Comparison of ENCODE assay signal across 8 mouse cellular contexts in genomic region chr1:51445854-51446460, GRCm38 (mm10). TPM values are rescaled to one million over a fixed set of nuclear protein-coding genes. Genes with fewer than 3 reads are reported as not detected.
DNase-seq lines count a peak whose midpoint lies in the region; ATAC-seq and TF ChIP-seq lines count a peak whose summit lies in the region.

No protein-coding gene starts in this region.

- ATAC-seq in frontal cortex, adult (ENCODE audit: low TSS enrichment), result peak; percentile 99
- no peak for ATAC-seq in kidney, postnatal 0 days (replicated peaks; ENCODE audit: low FRiP score, low read depth)
- ATAC-seq in midbrain, embryonic 16.5 days, result peak; percentile 60; the same call in 1 of the 2 replicates

- no peak overlapping the region for H3K9ac ChIP-seq in kidney, postnatal 0 days (ENCODE audit: low read depth, low read length)
- no peak overlapping the region for H3K9ac ChIP-seq in midbrain, embryonic 16.5 days (ENCODE audit: low read depth, low read length)

- DNase-seq in frontal cortex, postnatal 25 days (ENCODE audit: low spot score in 2 of 2), result no peak
- peak; percentile 74 to 79 for DNase-seq in cerebellum, postnatal 14 days
- DNase-seq in kidney, postnatal 0 days (ENCODE audit: low spot score), result peak; percentile 54
- no peak for DNase-seq in thymus, adult 2 months
- DNase-seq in lung, postnatal 14 days, result no peak
- DNase-seq in urinary bladder, postnatal 10 days (ENCODE audit: low spot score), result no peak

- no peak for TF ChIP-seq POLR2A in thymus, adult 2 months (IDR thresholded peaks at IDR 0.05; ENCODE audit: control insufficient read depth, extremely low read depth, insufficient read depth, low read length, poor library complexity)

- H3K4me3 ChIP-seq in kidney, postnatal 0 days (replicated peaks; ENCODE audit: low read depth, low read length), result no peak overlapping the region
- H3K4me3 ChIP-seq in midbrain, embryonic 16.5 days (ENCODE audit: low read depth, low read length), result no peak overlapping the region
- H3K4me3 ChIP-seq in thymus, adult 2 months (ENCODE audit: control insufficient read depth, insufficient read depth, low read length), result no peak overlapping the region

- no peaks in the 10 kb centered on the region for H3K27me3 ChIP-seq in kidney, postnatal 0 days (ENCODE audit: insufficient read depth, low read length)
- H3K27me3 ChIP-seq in midbrain, embryonic 16.5 days (ENCODE audit: control insufficient read depth, insufficient read depth, low read depth, low read length), result no peaks in the 10 kb centered on the region
- no peaks in the 10 kb centered on the region for H3K27me3 ChIP-seq in thymus, adult 2 months (ENCODE audit: control insufficient read depth, insufficient read depth, low read length)

- no peaks in the 10 kb centered on the region for H3K36me3 ChIP-seq in kidney, postnatal 0 days (ENCODE audit: insufficient read depth, low read length)
- no peaks in the 10 kb centered on the region for H3K36me3 ChIP-seq in midbrain, embryonic 16.5 days (ENCODE audit: control insufficient read depth, insufficient read depth, low read length)
- H3K36me3 ChIP-seq in thymus, adult 2 months (ENCODE audit: control insufficient read depth, insufficient read depth, low read length), result no peaks in the 10 kb centered on the region

- no peak overlapping the region for H3K4me2 ChIP-seq in kidney, postnatal 0 days (ENCODE audit: low read length)
- H3K4me2 ChIP-seq in midbrain, embryonic 16.5 days (ENCODE audit: low read length), result peak overlapping the region; percentile 30

- no peak for TF ChIP-seq CTCF in kidney, postnatal 0 days (IDR thresholded peaks at IDR 0.05; ENCODE audit: low read depth)
- TF ChIP-seq CTCF in thymus, adult 2 months (IDR thresholded peaks at IDR 0.05; ENCODE audit: borderline replicate concordance, control insufficient read depth, extremely low read depth, insufficient read depth, low read length, poor library complexity), result no peak

- WGBS in kidney, postnatal 0 days, result 35% methylated on average over 9 of the region's 9 CpGs
- WGBS in midbrain, embryonic 16.5 days, result 11% methylated on average over 9 of the region's 9 CpGs
- WGBS in thymus, adult 2 months, result 91% methylated on average over 9 of the region's 9 CpGs

- no peaks in the 10 kb centered on the region for H3K4me1 ChIP-seq in kidney, postnatal 0 days (replicated peaks; ENCODE audit: insufficient read depth, low read length)
- peaks cover 7% of the 10 kb centered on the region for H3K4me1 ChIP-seq in midbrain, embryonic 16.5 days (ENCODE audit: control insufficient read depth, insufficient read depth, low read length)
- H3K4me1 ChIP-seq in thymus, adult 2 months (replicated peaks; ENCODE audit: control insufficient read depth, insufficient read depth, low read length), result 0 out of 2 replicates have a peak, but pooled peaks cover 2% of the 10 kb centered on the region

- H3K27ac ChIP-seq in kidney, postnatal 0 days, result 0 out of 2 replicates have a peak overlapping the region, but pooled peaks have one; percentile 19
- no peak overlapping the region for H3K27ac ChIP-seq in midbrain, embryonic 16.5 days (ENCODE audit: low read length)
- no peak overlapping the region for H3K27ac ChIP-seq in thymus, adult 2 months (ENCODE audit: control insufficient read depth, insufficient read depth, low read length)

- no peaks in the 10 kb centered on the region for H3K9me3 ChIP-seq in kidney, postnatal 0 days (replicated peaks; ENCODE audit: low read length)
- no peaks in the 10 kb centered on the region for H3K9me3 ChIP-seq in midbrain, embryonic 16.5 days (replicated peaks; ENCODE audit: control insufficient read depth, low read length, poor library complexity, severe bottlenecking)

RNA-seq across cellular contexts. Expression of gene Nabp1, which starts 32.3 kb away (rescaled TPM):
- 37.7 and 42.6 TPM in 2 replicates for polyA plus RNA-seq in kidney, postnatal 0 days (2015; fragmentation: Nextera tagmentation; extraction: Ambion mirVana)
- polyA plus RNA-seq in midbrain, embryonic 16.5 days (2015; fragmentation: Nextera tagmentation; extraction: Ambion mirVana), result 9.6 and 10.9 TPM in 2 replicates
- polyA plus RNA-seq in thymus, adult 2 months (2012; rRNA removed), result 96.0 and 96.7 TPM in 2 replicates

Comparison
In these comparisons a context has a peak if more than half of its experiments do, and no peak if none do; other contexts are left out.
1. DNase-seq: peak in cerebellum, postnatal 14 days (2 of 2) and kidney, postnatal 0 days (single experiment); none in frontal cortex, postnatal 25 days (0 of 2), thymus, adult 2 months (single experiment), lung, postnatal 14 days (single experiment) and urinary bladder, postnatal 10 days (single experiment).